Mouse (Mus musculus) limb, embryonic 11.5 days (tissue): ENCODE data around the gene Ank3. TPM values are rescaled to one million over a fixed set of nuclear protein-coding genes. Genes with fewer than 3 reads are reported as not detected.

Experiments used
- ATAC-seq: fragments of 200-750 bp; cut with Nextera tagmentation; 2 replicates; pipeline ENCODE4 v1.8.0; 2017; ENCODE audit warnings: low read depth; ENCODE audit not compliant: insufficient number of reproducible peaks, low FRiP score, low TSS enrichment
- DNase-seq: peaks from one replicate; pipeline ENCODE4 v3.0.0-alpha.2; 2015; ENCODE audit warnings: low spot score
- H3K27ac ChIP-seq: fragments of 300-500 bp; sonication (generic); replicated peaks from 2 replicates; pipeline ENCODE4 v1.5.1; 2014; ENCODE audit warnings: low read depth, mild to moderate bottlenecking, low read length
- H3K27me3 ChIP-seq: fragments of 300-500 bp; sonication (generic); 2 replicates; pipeline ENCODE4 v1.6.1; 2014; ENCODE audit warnings: mild to moderate bottlenecking, low read length, mixed read lengths; ENCODE audit not compliant: control insufficient read depth, insufficient read depth
- H3K36me3 ChIP-seq: fragments of 300-500 bp; sonication (generic); 2 replicates; pipeline ENCODE4 v1.6.1; 2014; ENCODE audit warnings: mild to moderate bottlenecking, low read length, moderate library complexity, mixed read lengths; ENCODE audit not compliant: control insufficient read depth, insufficient read depth
- H3K4me1 ChIP-seq: fragments of 300-500 bp; sonication (generic); 2 replicates; pipeline ENCODE4 v1.6.1; 2014; ENCODE audit warnings: low read length, mixed read lengths; ENCODE audit not compliant: control insufficient read depth, insufficient read depth
- H3K4me2 ChIP-seq: fragments of 300-500 bp; sonication (generic); 2 replicates; pipeline ENCODE4 v1.6.1; 2014; ENCODE audit warnings: low read depth, mild to moderate bottlenecking, moderate library complexity; ENCODE audit not compliant: severe bottlenecking
- H3K4me3 ChIP-seq: fragments of 300-500 bp; sonication (generic); 2 replicates; pipeline ENCODE4 v1.5.1; 2014; ENCODE audit warnings: low read depth, low read length
- H3K9ac ChIP-seq: fragments of 300-500 bp; sonication (generic); 2 replicates; pipeline ENCODE4 v1.6.1; 2014; ENCODE audit warnings: mild to moderate bottlenecking, low read length
- H3K9me3 ChIP-seq: fragments of 300-500 bp; sonication (generic); 2 replicates; pipeline ENCODE4 v1.6.1; 2016; ENCODE audit warnings: low read length; ENCODE audit not compliant: control insufficient read depth
- WGBS: fragments of 180-500 bp; shearing (Covaris S2); extraction: QIAGEN DNeasy Blood & Tissue Kit; methylation state at CpG from one replicate; pipeline ENCODE4 v1.1.7; 2014; 5-methylcytosine and 5-hydroxymethylcytosine counted together
- polyA plus RNA-seq: library from polyadenylated mRNA; unstranded; fragments of >200 nt; fragmentation: Nextera tagmentation; extraction: Ambion mirVana; gene quantifications from 2 replicates; pipeline ENCODE4 v1.2.1, GENCODE M21; 2014

Gene Ank3
- polyA plus RNA-seq, 1 experiment from 2014 or later = 22.3 TPM

DNA sequence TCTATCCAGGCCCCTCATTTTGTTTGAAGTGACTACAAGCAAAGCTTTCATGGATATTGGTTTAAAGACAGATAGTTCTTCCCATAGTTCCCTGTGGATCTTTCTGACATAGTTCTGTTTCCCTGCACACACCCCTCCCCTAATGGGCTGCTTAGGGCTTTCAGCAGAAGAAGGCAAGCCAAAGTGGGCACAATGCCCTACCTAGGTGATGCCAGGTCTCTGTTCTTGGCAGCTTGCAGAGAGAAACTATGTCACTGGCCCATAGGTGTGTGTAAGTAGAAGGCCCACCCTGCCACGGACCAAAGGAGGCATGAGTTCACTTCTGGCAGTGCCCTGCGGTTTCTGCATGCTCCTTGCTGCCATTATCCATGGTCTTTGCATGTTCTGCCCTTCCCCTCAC, 311.1 kb downstream of the Ank3 start:
- Histone ChIP-seq H3K4me1 (peaks cover 11% of the 10 kb centered on the region; the same call in 1 of the 2 replicates), H3K4me2 (no peak overlapping the region), H3K9ac (no peak overlapping the region), H3K9me3 (no peaks in the 10 kb centered on the region), H3K36me3 (no peaks in the 10 kb centered on the region), H3K27me3 (no peaks in the 10 kb centered on the region), H3K4me3 (no peak overlapping the region), H3K27ac (no peak overlapping the region)
- 87% methylated on average over 2 of the region's 2 CpGs for whole genome bisulfite sequencing
- DNase-seq = no peak
- no peak for ATAC-seq

DNA sequence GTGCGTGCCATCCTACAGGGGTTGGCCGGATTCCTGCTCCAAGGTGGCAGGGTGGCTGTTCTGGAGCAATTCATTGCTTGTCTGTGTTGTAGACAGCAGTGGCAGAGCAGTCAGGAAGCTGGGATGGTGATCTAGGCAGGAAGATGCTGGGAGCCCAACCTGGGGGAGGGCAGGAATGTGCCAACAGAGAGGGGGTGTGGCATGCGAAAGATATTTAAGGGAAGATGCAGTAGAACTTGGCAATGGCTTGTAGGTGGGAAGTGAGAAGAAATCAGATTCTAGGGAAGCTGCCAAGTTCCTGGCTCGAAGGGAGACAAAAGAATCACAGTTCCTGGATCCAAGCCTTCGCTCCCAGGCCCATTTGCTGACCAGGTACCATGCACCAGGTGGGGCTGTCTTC, 312.2 kb downstream of the Ank3 start:
- Histone ChIP-seq H3K4me1 (peaks cover 8% of the 10 kb centered on the region; the same call in 1 of the 2 replicates), H3K9me3 (no peaks in the 10 kb centered on the region), H3K27me3 (no peaks in the 10 kb centered on the region), H3K36me3 (no peaks in the 10 kb centered on the region), H3K9ac (no peak overlapping the region), H3K4me3 (no peak overlapping the region), H3K4me2 (no peak overlapping the region), H3K27ac (no peak overlapping the region)
- ATAC-seq (no peak), DNase-seq (no peak)
- 88% methylated on average over 5 of the region's 5 CpGs for WGBS

DNA sequence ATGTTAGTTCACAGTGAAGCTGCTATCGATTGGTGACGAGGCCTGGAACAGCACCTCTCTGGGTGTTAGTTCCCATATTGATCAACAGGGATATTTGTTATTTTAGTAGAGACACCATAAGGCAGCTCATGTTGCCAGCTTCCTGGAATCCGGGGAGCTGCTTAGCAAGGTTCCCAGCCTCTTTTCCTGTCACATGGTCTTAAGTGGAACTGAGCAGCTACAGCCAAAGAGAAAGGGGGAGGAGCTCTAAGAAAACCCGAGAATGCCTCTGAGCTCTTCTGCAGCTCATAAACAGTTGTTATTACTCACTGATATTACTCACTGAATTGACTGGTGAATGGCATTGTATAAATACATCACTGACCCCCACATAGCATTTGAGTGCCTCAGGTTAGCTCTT, 318.3 kb downstream of the Ank3 start:
- WGBS = 63% methylated on average over 4 of the region's 4 CpGs
- no peak overlapping the region for H3K9ac ChIP-seq
- no peak overlapping the region for H3K27ac ChIP-seq
- H3K4me1 ChIP-seq = peaks cover 10% of the 10 kb centered on the region
- no peaks in the 10 kb centered on the region for H3K27me3 ChIP-seq
- no peak overlapping the region for H3K4me2 ChIP-seq
- no peak for DNase-seq
- H3K9me3 ChIP-seq = no peaks in the 10 kb centered on the region
- H3K4me3 ChIP-seq = no peak overlapping the region
- no peaks in the 10 kb centered on the region for H3K36me3 ChIP-seq
- ATAC-seq = no peak

DNA sequence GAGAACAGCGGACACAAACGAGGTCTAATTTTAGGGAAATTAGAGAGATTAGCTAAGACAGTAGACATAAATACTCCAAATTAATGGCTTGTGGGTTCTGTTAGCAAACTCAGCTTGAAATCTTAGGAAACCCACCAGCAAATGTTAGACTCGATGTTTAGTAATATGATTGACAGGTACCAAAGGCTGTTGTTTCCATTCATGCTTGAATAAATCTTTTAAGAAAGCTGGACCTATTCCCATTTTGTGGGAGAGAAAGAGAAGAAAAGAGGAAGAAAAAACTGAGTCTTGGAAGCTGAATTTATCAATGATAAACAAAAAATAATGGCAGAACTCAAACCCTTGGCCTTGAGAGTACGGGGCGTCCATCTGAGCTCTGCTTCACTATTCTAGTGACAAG, 320.8 kb downstream of the Ank3 start:
- no peak for DNase-seq
- H3K9ac ChIP-seq = no peak overlapping the region
- H3K36me3 ChIP-seq = no peaks in the 10 kb centered on the region
- H3K27me3 ChIP-seq = no peaks in the 10 kb centered on the region
- H3K27ac ChIP-seq = no peak overlapping the region
- H3K9me3 ChIP-seq = no peaks in the 10 kb centered on the region
- no peak overlapping the region for H3K4me2 ChIP-seq
- no peak overlapping the region for H3K4me3 ChIP-seq
- H3K4me1 ChIP-seq = peaks cover 10% of the 10 kb centered on the region
- WGBS = 71% methylated on average over 5 of the region's 5 CpGs
- no peak for ATAC-seq

DNA sequence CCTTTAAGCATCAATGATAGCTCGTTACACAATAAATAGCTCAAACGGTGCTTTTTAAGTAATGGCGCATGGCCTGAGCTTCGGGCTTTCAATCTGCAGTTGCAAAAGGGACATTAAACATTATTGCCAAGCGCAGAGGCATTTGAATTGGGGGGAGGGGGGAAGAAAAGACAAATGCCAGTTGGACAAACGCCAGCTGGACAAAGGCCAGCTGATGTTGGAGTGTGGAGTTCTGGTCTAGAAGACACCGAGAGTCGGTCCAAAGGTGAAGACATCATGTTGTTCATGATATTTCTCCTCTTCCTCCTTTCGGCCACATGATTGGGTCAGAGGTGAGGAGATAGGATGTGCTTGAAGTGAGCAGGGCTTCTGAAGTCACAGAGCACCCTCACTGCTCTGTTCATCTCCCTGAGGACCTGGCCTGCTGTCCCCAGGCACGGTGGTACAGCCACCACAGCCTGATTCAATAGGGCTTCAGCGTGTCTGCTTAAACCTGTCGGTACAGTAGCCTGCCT, 321.4 kb downstream of the Ank3 start:
- WGBS = 61% methylated on average over 12 of the region's 12 CpGs
- H3K4me2 ChIP-seq = no peak overlapping the region

DNA sequence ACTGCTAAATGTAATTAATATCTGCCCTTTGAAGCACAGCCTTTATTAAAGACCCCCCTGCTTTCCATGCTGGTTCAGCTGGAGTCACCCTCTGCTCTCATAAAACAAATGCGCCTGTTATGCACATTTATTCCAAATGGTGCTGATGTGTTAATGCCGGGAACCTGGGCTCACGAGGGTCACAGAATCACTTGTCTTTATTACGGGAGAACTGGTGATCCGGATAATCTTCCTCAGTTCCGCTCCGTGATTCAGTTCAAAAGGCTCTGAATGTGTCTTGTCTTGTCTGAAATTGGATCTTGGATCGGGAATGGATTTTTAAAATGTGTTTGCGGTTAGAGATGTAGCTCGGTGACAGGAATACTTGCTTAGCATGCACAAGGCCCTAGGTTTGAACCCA, 321.9 kb downstream of the Ank3 start:
- Histone ChIP-seq H3K4me3 (no peak overlapping the region), H3K4me1 (peaks cover 10% of the 10 kb centered on the region), H3K9ac (no peak overlapping the region), H3K27me3 (no peaks in the 10 kb centered on the region), H3K27ac (no peak overlapping the region), H3K4me2 (no peak overlapping the region), H3K9me3 (no peaks in the 10 kb centered on the region), H3K36me3 (no peaks in the 10 kb centered on the region)
- DNase-seq (no peak), ATAC-seq (no peak)
- WGBS = 58% methylated on average over 10 of the region's 10 CpGs

More for the DNA sequence above, 321.4 kb downstream of the Ank3 start:
- Histone ChIP-seq H3K36me3 (no peaks in the 10 kb centered on the region), H3K4me1 (peaks cover 10% of the 10 kb centered on the region), H3K27ac (no peak overlapping the region), H3K9me3 (no peaks in the 10 kb centered on the region), H3K4me3 (no peak overlapping the region), H3K9ac (no peak overlapping the region), H3K27me3 (no peaks in the 10 kb centered on the region)
- DNase-seq (no peak), ATAC-seq (no peak)

DNA sequence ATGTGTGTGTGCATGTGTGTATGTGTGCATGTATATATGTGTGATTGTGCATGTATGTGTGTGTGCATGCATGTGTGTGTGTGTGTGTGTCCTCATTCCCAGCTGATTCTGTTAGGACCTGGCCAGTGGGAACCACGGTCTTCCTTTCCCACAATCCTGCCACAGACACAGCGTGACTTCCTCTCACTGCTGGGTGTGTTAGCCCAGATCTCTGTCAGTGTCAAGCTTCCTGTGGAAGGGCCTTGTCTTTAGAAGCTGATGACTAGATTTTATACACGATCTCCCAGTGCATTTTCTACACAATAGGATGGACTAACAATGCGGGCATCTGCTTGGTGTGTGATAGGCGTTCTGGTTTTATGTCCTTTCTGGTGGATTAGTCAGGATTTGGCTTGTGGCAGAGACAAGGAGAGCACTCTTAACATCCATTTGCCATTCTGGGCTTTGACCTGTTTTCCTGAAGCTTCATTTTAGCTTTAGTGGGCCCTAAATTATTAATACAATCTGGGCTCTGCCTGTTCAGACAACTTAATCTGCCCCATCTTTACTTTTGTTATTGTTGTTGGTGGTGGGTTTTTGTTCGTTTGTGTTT, 322.4 kb downstream of the Ank3 start:
- DNase-seq (no peak), ATAC-seq (no peak)
- no peak overlapping the region for H3K27ac ChIP-seq
- no peaks in the 10 kb centered on the region for H3K36me3 ChIP-seq
- no peak overlapping the region for H3K4me2 ChIP-seq
- H3K4me1 ChIP-seq = peaks cover 10% of the 10 kb centered on the region
- H3K27me3 ChIP-seq = no peaks in the 10 kb centered on the region
- H3K9me3 ChIP-seq = no peaks in the 10 kb centered on the region
- 81% methylated on average over 6 of the region's 6 CpGs for WGBS
- H3K9ac ChIP-seq = no peak overlapping the region
- H3K4me3 ChIP-seq = no peak overlapping the region

DNA sequence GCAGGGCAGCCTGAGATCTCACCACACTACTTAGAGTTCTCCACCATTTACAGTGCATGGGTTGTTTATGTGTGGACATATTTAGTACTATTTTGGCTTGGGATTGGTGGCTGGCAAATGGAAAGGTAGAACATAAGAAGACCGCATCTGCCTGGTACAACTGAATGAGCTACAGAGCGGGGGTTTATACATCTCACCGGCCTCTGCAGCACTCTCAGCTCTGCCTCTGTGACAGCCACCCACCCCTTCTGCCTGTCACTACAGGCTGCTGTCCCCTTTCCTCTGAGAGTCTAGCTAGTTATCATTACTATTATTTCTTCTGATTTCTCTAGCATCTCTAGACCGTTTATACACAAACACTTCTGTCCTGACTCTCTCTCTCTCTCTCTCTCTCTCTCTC, 325.6 kb downstream of the Ank3 start:
- Histone ChIP-seq H3K9ac (no peak overlapping the region), H3K4me2 (no peak overlapping the region), H3K36me3 (no peaks in the 10 kb centered on the region), H3K27ac (no peak overlapping the region), H3K4me1 (peaks cover 7% of the 10 kb centered on the region), H3K27me3 (no peaks in the 10 kb centered on the region), H3K9me3 (no peaks in the 10 kb centered on the region), H3K4me3 (no peak overlapping the region)
- ATAC-seq = no peak
- WGBS = 89% methylated on average over 4 of the region's 4 CpGs
- no peak for DNase-seq

DNA sequence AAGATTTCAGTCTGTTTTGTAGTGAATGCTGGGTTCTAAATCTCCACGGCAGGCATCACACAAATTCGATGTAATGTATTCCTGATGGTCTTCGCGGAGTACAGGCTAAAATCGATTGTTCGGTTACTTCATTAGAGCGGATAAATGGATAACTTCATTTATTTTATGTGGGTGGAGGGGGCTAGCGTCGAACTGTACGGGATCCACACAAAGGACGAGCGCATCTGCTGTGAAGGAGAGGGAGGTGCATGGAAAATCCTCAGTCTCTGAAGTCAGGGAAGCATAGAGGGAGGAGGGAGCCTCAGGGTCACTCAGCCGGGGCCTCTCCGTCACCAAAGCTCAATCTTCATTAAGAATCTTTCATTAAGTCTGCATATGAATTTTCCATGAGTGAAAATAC, 326.5 kb downstream of the Ank3 start:
- no peak overlapping the region for H3K4me3 ChIP-seq
- peaks cover 4% of the 10 kb centered on the region for H3K4me1 ChIP-seq
- H3K27me3 ChIP-seq = no peaks in the 10 kb centered on the region
- H3K9me3 ChIP-seq = no peaks in the 10 kb centered on the region
- no peak overlapping the region for H3K27ac ChIP-seq
- H3K4me2 ChIP-seq = no peak overlapping the region
- H3K9ac ChIP-seq = no peak overlapping the region
- DNase-seq (no peak), ATAC-seq (no peak)
- no peaks in the 10 kb centered on the region for H3K36me3 ChIP-seq
- 92% methylated on average over 14 of the region's 14 CpGs for WGBS
